Comparison of ENCODE assay signal across 10 mouse cellular contexts in genomic region chr9:110676492-110676911, GRCm38 (mm10). TPM values are rescaled to one million over a fixed set of nuclear protein-coding genes. Genes with fewer than 3 reads are reported as not detected.
A peak's percentile ranks its signal among the peaks of the same experiment; 100 is the strongest.
DNase-seq lines count a peak whose midpoint lies in the region; ATAC-seq lines count a peak whose summit lies in the region.
"Had no signal": no experiment of that assay in that cellular context is flagged by ENCODE, and none has a peak within 500 bp of the region (broad histone marks: within the 10 kb centered on the region; RNA-seq: fewer than 3 reads in every experiment).

No protein-coding gene starts in this region.

- DNase-seq in heart, postnatal 4 days: no peak
- DNase-seq in B cell, adult 2 months: peak; percentile 36 to 43
- DNase-seq in right cerebral cortex, adult 18-20 months: no peak
- DNase-seq in midbrain, embryonic 10.5 days (ENCODE audit: low spot score): no peak

- ATAC-seq in heart, embryonic 13.5 days (ENCODE audit: extremely low read depth, insufficient number of reproducible peaks, low FRiP score, low TSS enrichment): no peak
- peak; percentile 85 to 86 for ATAC-seq in hematopoietic stem cell, adult 5-6 weeks (replicated peaks in 1 of 2; ENCODE audit: insufficient read depth in 1 of 2, low FRiP score in 2 of 2, low TSS enrichment in 1 of 2, low read depth in 1 of 2, poor library complexity in 2 of 2, severe bottlenecking in 2 of 2)
- no peak for ATAC-seq in forebrain, embryonic 16.5 days

- 67% methylated on average over 8 of the region's 8 CpGs for whole genome bisulfite sequencing in heart, embryonic 13.5 days
- WGBS in forebrain, embryonic 16.5 days: 90% methylated on average over 8 of the region's 8 CpGs
- WGBS in midbrain, embryonic 10.5 days: 93% methylated on average over 8 of the region's 8 CpGs

- no peaks in the 10 kb centered on the region for H3K9me3 ChIP-seq in heart, embryonic 13.5 days
- no peaks in the 10 kb centered on the region for H3K9me3 ChIP-seq in megakaryocyte, embryonic 14.5 days
- H3K9me3 ChIP-seq in forebrain, embryonic 16.5 days (ENCODE audit: control insufficient read depth, low read length): no peaks in the 10 kb centered on the region
- H3K9me3 ChIP-seq in midbrain, embryonic 10.5 days (replicated peaks): no peaks in the 10 kb centered on the region
- H3K9me3 ChIP-seq: limb, embryonic 15.5 days had no signal

- no peaks in the 10 kb centered on the region for H3K27me3 ChIP-seq in heart, embryonic 13.5 days (replicated peaks)
- no peaks in the 10 kb centered on the region for H3K27me3 ChIP-seq in megakaryocyte, embryonic 14.5 days (replicated peaks)
- H3K27me3 ChIP-seq in forebrain, embryonic 16.5 days (replicated peaks; ENCODE audit: control insufficient read depth, insufficient read depth, low read length): no peaks in the 10 kb centered on the region
- H3K27me3 ChIP-seq in midbrain, embryonic 10.5 days (ENCODE audit: low read depth, poor library complexity, severe bottlenecking): no peaks in the 10 kb centered on the region
- H3K27me3 ChIP-seq: limb, embryonic 15.5 days had no signal

- no peak overlapping the region for H3K4me3 ChIP-seq in heart, embryonic 13.5 days
- H3K4me3 ChIP-seq in megakaryocyte, embryonic 14.5 days (replicated peaks): peak overlapping the region; percentile 90
- H3K4me3 ChIP-seq in forebrain, embryonic 16.5 days (replicated peaks; ENCODE audit: low read length): no peak overlapping the region
- H3K4me3 ChIP-seq in midbrain, embryonic 10.5 days: no peak overlapping the region
- H3K4me3 ChIP-seq: heart, adult 2 months; limb, embryonic 15.5 days had no signal

- no peak overlapping the region for H3K9ac ChIP-seq in heart, embryonic 13.5 days
- no peak overlapping the region for H3K9ac ChIP-seq in forebrain, embryonic 16.5 days (replicated peaks; ENCODE audit: low read depth, low read length)
- H3K9ac ChIP-seq: limb, embryonic 15.5 days had no signal

- H3K27ac ChIP-seq in heart, embryonic 13.5 days (replicated peaks): peak overlapping the region; percentile 32
- H3K27ac ChIP-seq in forebrain, embryonic 16.5 days (ENCODE audit: low read length): no peak overlapping the region
- no peak overlapping the region for H3K27ac ChIP-seq in midbrain, embryonic 10.5 days (replicated peaks)
- H3K27ac ChIP-seq: heart, adult 2 months; limb, embryonic 15.5 days had no signal

- peaks cover 5% of the 10 kb centered on the region; the same call in 1 of the 2 replicates for H3K36me3 ChIP-seq in heart, embryonic 13.5 days
- H3K36me3 ChIP-seq in megakaryocyte, embryonic 14.5 days (replicated peaks; ENCODE audit: low read length): peaks cover 58% of the 10 kb centered on the region
- no peaks in the 10 kb centered on the region for H3K36me3 ChIP-seq in forebrain, embryonic 16.5 days (ENCODE audit: control insufficient read depth, insufficient read depth)
- peaks cover 8% of the 10 kb centered on the region; the same call in 1 of the 2 replicates for H3K36me3 ChIP-seq in midbrain, embryonic 10.5 days
- H3K36me3 ChIP-seq: limb, embryonic 15.5 days had no signal

- peaks cover 87% of the 10 kb centered on the region for H3K4me1 ChIP-seq in heart, embryonic 13.5 days
- H3K4me1 ChIP-seq in megakaryocyte, embryonic 14.5 days: peaks cover 98% of the 10 kb centered on the region
- H3K4me1 ChIP-seq in forebrain, embryonic 16.5 days (replicated peaks; ENCODE audit: control insufficient read depth, insufficient read depth, low read length): peaks cover 8% of the 10 kb centered on the region
- H3K4me1 ChIP-seq in midbrain, embryonic 10.5 days: peaks cover 49% of the 10 kb centered on the region
- H3K4me1 ChIP-seq: limb, embryonic 15.5 days had no signal

- H3K4me2 ChIP-seq in heart, embryonic 13.5 days: no peak overlapping the region
- H3K4me2 ChIP-seq in forebrain, embryonic 16.5 days (ENCODE audit: low read length): no peak overlapping the region
- H3K4me2 ChIP-seq: limb, embryonic 15.5 days had no signal

RNA-seq across cellular contexts. Expression of gene Ccdc12, which starts 20.2 kb away (rescaled TPM):
- 119 and 136 TPM in 2 replicates for polyA plus RNA-seq in heart, embryonic 13.5 days (2015; fragmentation: Nextera tagmentation; extraction: Ambion mirVana)
- total RNA-seq in heart, postnatal 4 days (2021): 10 to 100 TPM; 79.8 to 88.6 TPM
- 89.4 and 111 TPM in 2 replicates for total RNA-seq in hematopoietic stem cell, adult 5-6 weeks (2017)
- 77.7 and 537 TPM in 2 replicates for polyA plus RNA-seq in megakaryocyte, embryonic 14.5 days (2012; ENCODE audit: insufficient read depth, low replicate concordance)
- 100 and 113 TPM in 2 replicates for polyA plus RNA-seq in forebrain, embryonic 16.5 days (2015; fragmentation: Nextera tagmentation; extraction: Ambion mirVana)
- 176 and 189 TPM in 2 replicates for polyA plus RNA-seq in midbrain, embryonic 10.5 days (2016; fragmentation: Nextera tagmentation; extraction: Ambion mirVana)

RNA-seq across cellular contexts. Expression of gene Nbeal2, which starts 22.5 kb away (rescaled TPM):
- 1.3 and 1.8 TPM in 2 replicates for polyA plus RNA-seq in heart, embryonic 13.5 days (2015; fragmentation: Nextera tagmentation; extraction: Ambion mirVana)
- 1 to 10 TPM; 7.4 to 8.6 TPM for total RNA-seq in heart, postnatal 4 days (2021)
- 38.0 and 61.7 TPM in 2 replicates for total RNA-seq in hematopoietic stem cell, adult 5-6 weeks (2017)
- 102 and 106 TPM in 2 replicates for polyA plus RNA-seq in megakaryocyte, embryonic 14.5 days (2012; ENCODE audit: insufficient read depth, low replicate concordance)
- polyA plus RNA-seq in forebrain, embryonic 16.5 days (2015; fragmentation: Nextera tagmentation; extraction: Ambion mirVana): 2.3 and 5.9 TPM in 2 replicates
- 1.3 and 1.4 TPM in 2 replicates for polyA plus RNA-seq in midbrain, embryonic 10.5 days (2016; fragmentation: Nextera tagmentation; extraction: Ambion mirVana)

RNA-seq across cellular contexts. Expression of gene Nradd, which starts 52.2 kb away (rescaled TPM):
- 23.4 and 25.6 TPM in 2 replicates for polyA plus RNA-seq in heart, embryonic 13.5 days (2015; fragmentation: Nextera tagmentation; extraction: Ambion mirVana)
- total RNA-seq in heart, postnatal 4 days (2021): 1 to 10 TPM; 4.2 to 4.6 TPM
- 4.1 and 6.2 TPM in 2 replicates for total RNA-seq in hematopoietic stem cell, adult 5-6 weeks (2017)
- 6.7 and 12.4 TPM in 2 replicates for polyA plus RNA-seq in megakaryocyte, embryonic 14.5 days (2012; ENCODE audit: insufficient read depth, low replicate concordance)
- 29.0 and 32.4 TPM in 2 replicates for polyA plus RNA-seq in forebrain, embryonic 16.5 days (2015; fragmentation: Nextera tagmentation; extraction: Ambion mirVana)
- polyA plus RNA-seq in midbrain, embryonic 10.5 days (2016; fragmentation: Nextera tagmentation; extraction: Ambion mirVana): 36.8 and 45.4 TPM in 2 replicates

Comparison
In these comparisons a context has a peak if more than half of its experiments do, and no peak if none do; other contexts are left out.
1. ATAC-seq: peak in hematopoietic stem cell, adult 5-6 weeks (2 of 2); none in heart, embryonic 13.5 days (single experiment) and forebrain, embryonic 16.5 days (single experiment).
2. DNase-seq: peak in B cell, adult 2 months (2 of 2); none in heart, postnatal 4 days (single experiment), right cerebral cortex, adult 18-20 months (single experiment) and midbrain, embryonic 10.5 days (single experiment).
3. RNA of gene Nbeal2, which starts 22.5 kb away (polyA plus RNA-seq): 102 to 106 TPM in megakaryocyte, embryonic 14.5 days; 2.3 to 5.9 TPM in forebrain, embryonic 16.5 days, 1.3 to 1.8 TPM in heart, embryonic 13.5 days and 1.3 to 1.4 TPM in midbrain, embryonic 10.5 days; every median in the first group is over 10 times any median in the second.